Comparison of ENCODE assay signal across 21 mouse cellular contexts in the genomic region with DNA sequence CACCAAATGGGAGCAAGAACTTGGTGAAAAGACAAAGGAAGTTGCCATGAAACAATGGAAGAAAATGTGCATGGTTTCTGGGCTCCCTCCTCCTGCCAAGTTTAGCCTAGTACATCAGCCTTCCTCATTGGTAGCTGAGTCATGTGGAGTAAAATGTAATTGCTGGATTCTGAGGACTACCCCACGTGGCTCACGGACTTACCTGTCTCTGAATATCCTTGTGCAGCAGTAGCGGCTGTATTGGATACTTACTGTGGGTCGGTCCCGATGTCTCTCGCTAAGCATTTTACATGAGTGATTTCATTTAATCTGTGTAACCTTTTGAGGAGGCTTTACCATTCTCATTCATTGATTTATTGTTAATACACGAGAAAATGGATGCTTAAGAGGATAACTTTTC.
DNase-seq lines count a peak whose midpoint lies in the region; ATAC-seq lines count a peak whose summit lies in the region.
"Had no signal": no experiment of that assay in that cellular context is flagged by ENCODE, and none has a peak within 500 bp of the region (broad histone marks: within the 10 kb centered on the region; RNA-seq: fewer than 3 reads in every experiment).

No protein-coding gene starts in this region.

- H3K4me3 ChIP-seq in embryonic facial prominence, embryonic 14.5 days (ENCODE audit: low read depth, low read length) = no peak overlapping the region
- H3K4me3 ChIP-seq in embryonic facial prominence, embryonic 10.5 days = no peak overlapping the region
- no peak overlapping the region for H3K4me3 ChIP-seq in kidney, embryonic 15.5 days (replicated peaks)
- no peak overlapping the region for H3K4me3 ChIP-seq in midbrain, embryonic 15.5 days
- no peak overlapping the region for H3K4me3 ChIP-seq in midbrain, embryonic 11.5 days (ENCODE audit: low read depth, low read length)

- H3K36me3 ChIP-seq in embryonic facial prominence, embryonic 14.5 days (ENCODE audit: control insufficient read depth, insufficient read depth, low read length) = no peaks in the 10 kb centered on the region
- H3K36me3 ChIP-seq in embryonic facial prominence, embryonic 10.5 days (replicated peaks) = no peaks in the 10 kb centered on the region
- H3K36me3 ChIP-seq in kidney, embryonic 15.5 days = no peaks in the 10 kb centered on the region
- H3K36me3 ChIP-seq in midbrain, embryonic 15.5 days (replicated peaks) = no peaks in the 10 kb centered on the region
- H3K36me3 ChIP-seq in midbrain, embryonic 11.5 days (ENCODE audit: control insufficient read depth, insufficient read depth, low read length) = no peaks in the 10 kb centered on the region
- H3K36me3 ChIP-seq: G1E had no signal

- H3K4me2 ChIP-seq in embryonic facial prominence, embryonic 14.5 days (ENCODE audit: low read depth, low read length) = no peak overlapping the region
- no peak overlapping the region for H3K4me2 ChIP-seq in kidney, embryonic 15.5 days
- H3K4me2 ChIP-seq in midbrain, embryonic 15.5 days = no peak overlapping the region
- no peak overlapping the region for H3K4me2 ChIP-seq in midbrain, embryonic 11.5 days

- peak; percentile 20 for DNase-seq in embryonic facial prominence, embryonic 14.5 days (ENCODE audit: low spot score)
- DNase-seq in embryonic facial prominence, embryonic 10.5 days (ENCODE audit: low spot score) = no peak
- no peak for DNase-seq in kidney, adult 11 months
- DNase-seq in midbrain, embryonic 11.5 days (ENCODE audit: low spot score, missing footprints) = no peak
- DNase-seq: adrenal gland, adult 2 months; adrenal gland, adult 8-10 months; adrenal gland, postnatal 10 days; adrenal gland, postnatal 14 days; adrenal gland, postnatal 25 days; adrenal gland, postnatal 36 days; B cell, adult 2 months; cerebellum, adult 11 months; cerebellum, adult 11-12 months; cerebellum, adult 18-20 months had no signal

- peak; percentile 58; the same call in 1 of the 2 replicates for ATAC-seq in embryonic facial prominence, embryonic 14.5 days (ENCODE audit: low read depth)
- ATAC-seq in kidney, embryonic 15.5 days (replicated peaks; ENCODE audit: low FRiP score) = no peak
- peak; percentile 51; the same call in 1 of the 2 replicates for ATAC-seq in midbrain, embryonic 15.5 days (replicated peaks)
- ATAC-seq in midbrain, embryonic 11.5 days (ENCODE audit: low FRiP score) = no peak
- ATAC-seq: activated CD4-positive, CD25-positive, alpha-beta regulatory T cell, adult 4 months; CD4-positive, CD25-positive, alpha-beta regulatory T cell, adult 4 months; Patski had no signal

- no peaks in the 10 kb centered on the region for H3K4me1 ChIP-seq in embryonic facial prominence, embryonic 14.5 days (ENCODE audit: control insufficient read depth, insufficient read depth, low read length)
- H3K4me1 ChIP-seq in embryonic facial prominence, embryonic 10.5 days = peaks cover 6% of the 10 kb centered on the region; the same call in 1 of the 2 replicates
- no peaks in the 10 kb centered on the region for H3K4me1 ChIP-seq in kidney, embryonic 15.5 days
- H3K4me1 ChIP-seq in midbrain, embryonic 15.5 days = 0 out of 2 replicates have a peak, but pooled peaks cover 4% of the 10 kb centered on the region
- 0 out of 2 replicates have a peak, but pooled peaks cover 2% of the 10 kb centered on the region for H3K4me1 ChIP-seq in midbrain, embryonic 11.5 days (ENCODE audit: control insufficient read depth, insufficient read depth, low read length)

- 83% methylated on average over 7 of the region's 7 CpGs for WGBS in embryonic facial prominence, embryonic 14.5 days
- 92% methylated on average over 7 of the region's 7 CpGs for WGBS in embryonic facial prominence, embryonic 10.5 days
- 89% methylated on average over 7 of the region's 7 CpGs for WGBS in kidney, embryonic 15.5 days
- 76% methylated on average over 7 of the region's 7 CpGs for WGBS in midbrain, embryonic 15.5 days
- WGBS in midbrain, embryonic 11.5 days = 86% methylated on average over 7 of the region's 7 CpGs

- H3K27ac ChIP-seq in embryonic facial prominence, embryonic 14.5 days (replicated peaks; ENCODE audit: low read depth, low read length) = no peak overlapping the region
- no peak overlapping the region for H3K27ac ChIP-seq in embryonic facial prominence, embryonic 10.5 days (replicated peaks)
- peak overlapping the region; percentile 48; the same call in 1 of the 2 replicates for H3K27ac ChIP-seq in kidney, embryonic 15.5 days
- no peak overlapping the region for H3K27ac ChIP-seq in midbrain, embryonic 15.5 days
- H3K27ac ChIP-seq in midbrain, embryonic 11.5 days (ENCODE audit: low read depth, low read length) = no peak overlapping the region

- no peaks in the 10 kb centered on the region for H3K27me3 ChIP-seq in embryonic facial prominence, embryonic 14.5 days (replicated peaks; ENCODE audit: control insufficient read depth, insufficient read depth, low read length)
- no peaks in the 10 kb centered on the region for H3K27me3 ChIP-seq in embryonic facial prominence, embryonic 10.5 days (replicated peaks; ENCODE audit: low read depth, poor library complexity, severe bottlenecking)
- no peaks in the 10 kb centered on the region for H3K27me3 ChIP-seq in kidney, embryonic 15.5 days
- no peaks in the 10 kb centered on the region for H3K27me3 ChIP-seq in midbrain, embryonic 15.5 days (replicated peaks)
- H3K27me3 ChIP-seq in midbrain, embryonic 11.5 days (ENCODE audit: control insufficient read depth, insufficient read depth, low read length) = no peaks in the 10 kb centered on the region
- H3K27me3 ChIP-seq: CH12.LX had no signal

- no peaks in the 10 kb centered on the region for H3K9me3 ChIP-seq in embryonic facial prominence, embryonic 14.5 days (ENCODE audit: control insufficient read depth, low read length)
- H3K9me3 ChIP-seq in embryonic facial prominence, embryonic 10.5 days = no peaks in the 10 kb centered on the region
- no peaks in the 10 kb centered on the region for H3K9me3 ChIP-seq in kidney, embryonic 15.5 days (replicated peaks)
- H3K9me3 ChIP-seq in midbrain, embryonic 15.5 days = no peaks in the 10 kb centered on the region
- no peaks in the 10 kb centered on the region for H3K9me3 ChIP-seq in midbrain, embryonic 11.5 days (ENCODE audit: control insufficient read depth, low read length)
- H3K9me3 ChIP-seq: G1E had no signal

- H3K9ac ChIP-seq in embryonic facial prominence, embryonic 14.5 days (ENCODE audit: low read depth, low read length) = no peak overlapping the region
- H3K9ac ChIP-seq in kidney, embryonic 15.5 days = no peak overlapping the region
- no peak overlapping the region for H3K9ac ChIP-seq in midbrain, embryonic 15.5 days
- no peak overlapping the region for H3K9ac ChIP-seq in midbrain, embryonic 11.5 days (ENCODE audit: low read length)

Comparison
In these comparisons a context has a peak if more than half of its experiments do, and no peak if none do; other contexts are left out.
1. ATAC-seq: peak in embryonic facial prominence, embryonic 14.5 days (single experiment) and midbrain, embryonic 15.5 days (single experiment); none in kidney, embryonic 15.5 days (single experiment) and midbrain, embryonic 11.5 days (single experiment).